Mouse (Mus musculus): ENCODE measurements around the gene Plod3.

DNA sequence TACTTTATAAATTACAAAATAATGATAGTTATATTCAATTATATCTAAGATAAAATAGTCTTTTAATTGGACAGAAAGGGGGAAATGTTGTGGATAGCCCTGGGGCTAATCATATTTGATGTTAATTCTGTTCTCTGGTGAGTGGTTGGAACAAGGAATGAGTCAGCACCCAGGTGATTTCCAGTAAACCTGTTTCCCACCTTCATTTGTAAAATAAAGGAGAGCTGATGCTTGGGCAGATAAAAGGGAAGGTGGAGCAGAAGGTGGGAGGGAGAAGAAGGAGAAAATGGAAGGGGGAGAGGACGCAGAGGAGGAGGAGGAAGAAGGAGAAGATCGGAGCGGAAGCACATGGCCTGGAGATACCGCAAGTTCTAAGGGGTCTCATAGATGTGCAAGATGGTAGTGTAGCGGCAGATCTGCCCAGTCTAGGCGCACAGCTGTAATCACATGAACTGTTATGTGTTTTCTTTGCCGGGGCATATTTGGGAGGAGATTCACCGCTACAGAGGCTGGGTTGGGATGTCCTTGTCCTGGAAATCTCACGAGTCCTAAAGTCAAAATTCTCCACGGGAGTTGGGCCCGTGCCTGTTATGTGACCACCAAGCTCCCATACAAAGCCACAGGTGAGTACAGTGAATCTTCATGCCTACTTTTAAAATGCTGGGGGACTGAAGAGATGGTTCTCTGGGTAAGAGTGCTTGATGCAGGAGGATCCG is 45.8 kb upstream of the Plod3 start:
- TF ChIP-seq CTCF (IDR thresholded peaks at IDR 0.05; ENCODE audit: insufficient read depth, low read depth, low read length) = no peak
- no peak for TF ChIP-seq POLR2A (IDR thresholded peaks at IDR 0.05; ENCODE audit: insufficient read depth, low read depth, low read length)
